Mouse (Mus musculus) left cerebral cortex, postnatal 10 days (tissue): Measurements from ENCODE around the gene Cend1. TPM values are rescaled to one million over a fixed set of nuclear protein-coding genes. Genes with fewer than 3 reads are reported as not detected.

ENCODE experiments used
- DNase-seq, 2 experiments: peaks; one replicate each; pipeline ENCODE4 v3.0.0; 2021 to 2022; ENCODE audit warnings: low spot score in 2 of 2, mixed read lengths in 1 of 2; ENCODE audit errors: extremely low spot score in 1 of 2
- intact Hi-C: fragments of 180-260 bp; cut with DNase I; formaldehyde crosslinking; loops from one replicate; pipeline ENCODE4 v1.15.1; 2025
- total RNA-seq, 2 experiments: library from RNA; stranded (reverse); gene quantifications; 2 replicates each; pipeline ENCODE4 v1.2.3; 2021

The Cend1 gene
- total RNA-seq: 100 to 1,000 TPM; 267 to 296 TPM

DNA sequence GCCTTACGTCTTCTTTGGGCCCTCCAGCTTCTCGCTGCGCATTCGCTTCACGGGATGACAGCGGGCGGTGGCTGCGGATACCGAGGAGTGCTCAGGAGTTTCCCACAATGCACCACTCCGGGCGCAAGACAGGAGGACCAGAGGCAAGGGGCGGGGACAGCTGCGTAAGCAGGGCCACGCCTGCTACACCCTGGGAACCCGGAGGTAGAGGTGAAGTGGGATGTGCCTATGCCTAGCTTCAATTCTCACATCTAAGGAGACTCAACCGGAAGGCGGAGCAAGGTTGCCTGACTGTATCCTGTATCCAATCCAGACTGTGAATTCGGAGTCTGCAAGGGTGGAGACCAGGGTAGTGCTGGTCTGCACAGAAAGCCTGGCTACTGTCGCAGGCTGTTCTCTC lies at the start of gene Cend1:
TSS of gene Cend1 (minus strand) at position 182 of the 400 bp plus-strand sequence.
- intact Hi-C loops: no loop called here
- peak; percentile 86 to 87 for DNase-seq

GRCm38 (mm10) chr7:141478270-141478748 lies 49.0 kb upstream of the Cend1 start:
- no peak for DNase-seq
- intact Hi-C loops: no loop called here

DNA sequence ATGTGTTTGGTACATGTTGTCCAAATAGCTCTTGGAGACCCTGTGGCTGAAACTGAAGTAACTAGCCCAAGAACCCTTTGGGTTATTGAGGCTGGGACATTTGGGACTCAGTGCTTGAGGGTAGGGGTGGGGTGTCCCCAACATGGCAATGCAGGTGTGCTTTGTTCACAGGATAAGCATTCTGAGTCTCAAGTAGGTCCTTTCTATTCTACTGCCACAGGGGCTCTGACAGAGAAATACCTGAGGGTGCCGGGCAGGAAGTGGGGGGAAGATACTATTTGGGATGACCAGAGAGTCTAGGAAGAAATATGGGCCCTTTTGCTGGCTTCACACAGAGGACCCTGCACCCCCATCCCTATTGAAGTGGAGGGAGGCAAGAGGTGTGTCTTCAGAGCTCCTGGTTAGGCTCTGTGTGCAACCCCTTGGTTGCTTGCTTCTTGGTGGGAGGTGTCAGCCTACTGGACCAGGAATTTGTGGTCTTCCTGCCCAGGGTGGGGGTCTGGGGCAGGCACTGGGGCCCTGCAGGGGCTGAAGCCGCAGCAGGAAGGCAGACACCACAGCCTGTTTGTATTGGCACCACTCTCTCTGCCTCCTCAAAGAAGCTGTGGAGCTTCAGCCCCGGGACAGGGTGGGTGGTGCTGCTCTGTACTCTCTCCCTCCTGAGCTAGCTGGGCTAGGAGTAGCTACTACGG lies 48.4 kb upstream of the Cend1 start:
- intact Hi-C loops: no loop called here
- DNase-seq: peak in 1 of 2 experiments; percentile 75

GRCm38 (mm10) chr7:141476981-141477370 lies 47.7 kb upstream of the Cend1 start:
- intact Hi-C loops: no loop called here
- DNase-seq: peak in 1 of 2 experiments; percentile 55

DNA sequence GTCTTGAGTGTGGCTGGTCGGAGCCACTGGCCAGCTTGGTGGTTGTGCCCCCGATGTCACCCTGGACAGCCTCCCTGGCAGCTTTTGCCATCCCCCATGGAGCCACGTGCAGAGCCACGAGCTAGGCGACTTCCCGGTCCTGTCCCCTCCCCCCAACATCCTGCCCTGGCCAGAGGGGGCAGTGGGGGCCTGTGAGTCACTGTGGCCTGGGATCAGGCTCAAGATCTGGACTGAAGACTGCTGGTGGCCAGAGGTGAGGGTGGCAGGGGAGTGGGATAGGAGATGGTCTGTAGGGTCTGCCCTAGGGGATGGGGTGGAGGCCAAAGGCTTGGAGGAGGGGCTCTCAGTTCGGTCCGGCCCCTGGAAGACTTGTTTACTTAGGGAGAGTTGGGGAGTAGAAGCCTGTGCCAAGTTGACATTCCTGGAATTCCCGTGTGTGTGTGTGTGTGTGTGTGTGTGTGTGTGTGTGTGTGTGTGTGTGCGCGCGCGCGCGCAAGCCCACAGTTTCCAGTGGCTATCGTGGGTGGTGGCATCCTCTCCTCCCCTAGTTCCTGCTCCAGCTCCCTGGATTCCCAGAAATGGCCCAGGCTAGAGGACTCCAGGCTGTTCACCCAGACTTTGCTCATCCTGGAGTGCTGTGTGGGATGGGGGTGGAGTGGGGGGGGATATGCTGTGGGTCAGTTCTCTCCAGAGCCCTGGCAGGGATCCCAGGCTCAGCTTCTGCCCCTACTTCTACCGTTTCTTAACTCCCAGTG lies 47.1 kb upstream of the Cend1 start:
- DNase-seq: peak in 1 of 2 experiments; percentile 93
- intact Hi-C loops: no loop called here

GRCm38 (mm10) chr7:141475805-141476158 lies 46.5 kb upstream of the Cend1 start:
- intact Hi-C loops: no loop called here
- DNase-seq: no peak

GRCm38 (mm10) chr7:141475011-141475804 lies 45.9 kb upstream of the Cend1 start, which contains the start of the genes Polr2l and Tspan4:
Gene Polr2l (minus strand): TSS chr7:141475132.
Gene Tspan4 (plus strand): TSS chr7:141475240.
- DNase-seq: peak; percentile 77 to 90
- intact Hi-C loops: no loop called here

GRCm38 (mm10) chr7:141474160-141474559 lies 44.9 kb upstream of the Cend1 start:
- no peak for DNase-seq
- intact Hi-C loops: no loop called here

GRCm38 (mm10) chr7:141472763-141473162 lies 43.5 kb upstream of the Cend1 start:
- DNase-seq: no peak
- intact Hi-C loops: no loop called here

DNA sequence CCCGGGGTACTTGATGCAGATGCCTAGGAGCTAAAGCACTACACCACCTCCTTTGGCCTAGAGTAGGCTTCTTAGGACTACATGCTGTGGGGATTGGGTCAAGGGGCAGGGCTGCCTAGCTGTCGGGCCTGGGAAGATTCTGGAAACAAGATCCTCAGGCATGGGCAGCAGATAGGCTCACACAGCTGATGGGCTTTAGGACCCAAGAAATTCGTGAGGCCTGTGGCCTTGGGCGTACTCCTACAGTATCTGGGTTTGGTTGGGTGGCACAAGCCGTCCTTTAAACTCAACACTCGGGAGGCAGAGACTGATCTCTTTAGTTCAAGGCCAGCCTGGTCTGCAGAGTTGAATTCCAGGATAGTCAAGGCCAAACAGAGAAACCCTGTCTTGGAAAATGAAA lies 42.9 kb upstream of the Cend1 start:
- DNase-seq: no peak
- intact Hi-C loops: no loop called here

GRCm38 (mm10) chr7:141471236-141471635 lies 41.9 kb upstream of the Cend1 start:
- no peak for DNase-seq
- intact Hi-C loops: no loop called here

DNA sequence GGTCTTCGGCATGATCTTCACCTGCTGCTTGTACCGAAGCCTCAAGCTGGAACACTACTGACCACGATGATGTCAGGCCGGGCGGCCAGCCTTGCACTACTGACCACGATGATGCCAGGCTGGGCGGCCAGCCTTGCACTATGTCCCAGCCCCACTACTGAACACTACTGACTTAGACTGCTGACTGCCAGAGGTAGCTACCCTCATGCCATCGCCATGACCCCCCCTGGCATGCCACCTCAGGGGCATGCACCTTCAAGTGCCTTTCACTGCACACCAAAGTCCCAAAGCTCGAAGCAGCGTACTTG lies 41.3 kb upstream of the Cend1 start:
- no peak for DNase-seq
- intact Hi-C loops: no loop called here

- no peak for DNase-seq
- intact Hi-C loops: no loop called here
These were observed 40.8 kb upstream of the Cend1 start for GRCm38 (mm10) chr7:141469901-141470636.

DNA sequence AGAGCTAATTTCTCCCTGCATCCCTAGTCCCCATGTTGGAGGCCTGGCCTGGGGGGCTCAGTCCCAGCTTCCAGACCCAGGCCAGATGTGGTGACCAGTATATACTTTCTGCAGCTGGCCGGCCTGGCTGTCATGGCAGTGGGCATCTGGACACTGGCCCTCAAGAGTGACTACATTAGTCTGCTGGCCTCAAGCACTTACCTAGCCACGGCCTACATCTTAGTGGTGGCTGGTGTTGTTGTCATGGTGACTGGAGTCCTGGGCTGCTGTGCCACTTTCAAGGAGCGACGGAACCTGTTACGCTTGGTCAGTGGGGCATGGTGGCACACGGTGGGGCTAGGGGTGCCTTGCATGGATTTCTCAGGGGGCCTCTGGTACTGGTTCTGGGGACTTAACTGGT lies 40.1 kb upstream of the Cend1 start:
- no peak for DNase-seq
- intact Hi-C loops: no loop called here

- peak in 1 of 2 experiments; percentile 78 for DNase-seq
- intact Hi-C loops: no loop called here
These were observed 39.4 kb upstream of the Cend1 start for GRCm38 (mm10) chr7:141468522-141469211.

GRCm38 (mm10) chr7:141468164-141468521 lies 38.9 kb upstream of the Cend1 start:
- no peak for DNase-seq
- intact Hi-C loops: no loop called here

- intact Hi-C loops: no loop called here
- peak; percentile 60 to 91 for DNase-seq
These were observed 38.1 kb upstream of the Cend1 start, which contains the start of gene Cd151 for GRCm38 (mm10) chr7:141467230-141468030. Gene Cd151 (plus strand): TSS chr7:141467392.
